Mouse (Mus musculus) thymus, postnatal 36 days (tissue): ENCODE data around the gene Eed.

ENCODE experiments used
- DNase-seq, 2 experiments: peaks; one replicate each; pipeline ENCODE4 v3.0.0; 2022; ENCODE audit warnings: mixed read lengths in 2 of 2

The Eed gene

GRCm38 (mm10) chr7:89980133-89980484 is 674 bp downstream of the Eed start:
- DNase-seq = no peak

GRCm38 (mm10) chr7:89979432-89980130 is 1.2 kb downstream of the Eed start:
- no peak for DNase-seq

- DNase-seq = no peak
Measured at GRCm38 (mm10) chr7:89976796-89977195, 4.0 kb downstream of the Eed start.

GRCm38 (mm10) chr7:89975571-89975970 is 5.2 kb downstream of the Eed start:
- DNase-seq = no peak

GRCm38 (mm10) chr7:89967235-89967634 is 13.5 kb downstream of the Eed start:
- no peak for DNase-seq

GRCm38 (mm10) chr7:89966771-89967170 is 14.0 kb downstream of the Eed start:
- DNase-seq = no peak

- DNase-seq = no peak
Measured at GRCm38 (mm10) chr7:89963135-89963534, 17.6 kb downstream of the Eed start.

GRCm38 (mm10) chr7:89957300-89957699 is 23.5 kb downstream of the Eed start:
- DNase-seq = no peak

GRCm38 (mm10) chr7:89954261-89954660 is 26.5 kb downstream of the Eed start:
- no peak for DNase-seq

GRCm38 (mm10) chr7:89949403-89949802 is 31.4 kb downstream of the Eed start:
- DNase-seq = no peak

GRCm38 (mm10) chr7:89948026-89948425 is 32.8 kb downstream of the Eed start:
- DNase-seq = no peak

GRCm38 (mm10) chr7:89940571-89941463 is 40.0 kb downstream of the Eed start, which contains the start of gene Hikeshi:
Gene Hikeshi, minus strand, starts transcription at chr7:89941204.
- peak; percentile 87 to 92 for DNase-seq

GRCm38 (mm10) chr7:89939497-89940353 is 41.1 kb downstream of the Eed start:
- no peak for DNase-seq

- DNase-seq = no peak
Measured at GRCm38 (mm10) chr7:89923441-89924180, 57.2 kb downstream of the Eed start.

- DNase-seq = no peak
Measured at GRCm38 (mm10) chr7:89917776-89918175, 63.0 kb downstream of the Eed start.

- DNase-seq = no peak
Measured at GRCm38 (mm10) chr7:89916711-89917110, 64.1 kb downstream of the Eed start.

GRCm38 (mm10) chr7:89913432-89914158 is 67.2 kb downstream of the Eed start:
- DNase-seq = no peak

- DNase-seq = no peak
Measured at GRCm38 (mm10) chr7:89912356-89912755, 68.4 kb downstream of the Eed start.

GRCm38 (mm10) chr7:89909711-89910110 is 71.1 kb downstream of the Eed start:
- DNase-seq = no peak

- no peak for DNase-seq
Measured at GRCm38 (mm10) chr7:89908899-89909621, 71.7 kb downstream of the Eed start.

- DNase-seq = no peak
Measured at GRCm38 (mm10) chr7:89908421-89908820, 72.4 kb downstream of the Eed start.
